Mouse (Mus musculus): ENCODE data around the gene Tekt2. TPM values are rescaled to one million over a fixed set of nuclear protein-coding genes. Genes with fewer than 3 reads are reported as not detected.

The Tekt2 gene
- polyA plus RNA-seq (2015; fragmentation: Illumina TruSeq; extraction: RNeasy Lipid Tissue Mini Kit (QIAGEN cat#74804); ENCODE audit: insufficient read depth, low read depth, low replicate concordance): 2.2 TPM

DNA sequence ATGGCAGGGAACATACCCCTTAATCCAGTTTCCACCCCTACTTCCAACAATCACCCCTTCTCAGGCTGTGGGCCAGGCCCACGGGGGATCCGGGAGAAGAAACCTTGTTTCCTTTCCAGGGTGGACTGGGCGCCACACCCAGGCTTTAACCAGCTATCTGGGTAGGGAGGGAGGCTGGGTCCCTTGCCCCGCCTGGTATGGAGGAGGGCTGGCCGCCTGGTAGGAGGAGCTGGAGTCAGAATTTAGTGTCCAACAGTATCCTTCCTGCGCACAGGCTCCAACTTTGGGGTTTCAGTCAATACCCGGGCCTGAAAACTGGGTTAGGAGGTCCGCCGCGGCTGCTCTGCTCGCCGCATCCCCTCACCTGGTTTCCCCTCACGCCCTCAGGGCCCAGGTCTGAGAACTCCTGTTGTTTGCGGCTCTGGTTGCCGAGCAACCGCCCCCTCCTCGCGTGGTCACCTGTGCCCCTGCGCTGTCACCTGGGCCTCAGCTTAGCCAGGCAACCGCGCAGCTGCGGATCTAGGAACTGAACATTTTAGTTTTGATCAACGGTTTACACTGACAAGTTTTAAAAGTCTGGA lies at the start of gene Tekt2:
Gene Tekt2 (minus strand): TSS at position 408 of the 581 bp plus-strand sequence.

DNA sequence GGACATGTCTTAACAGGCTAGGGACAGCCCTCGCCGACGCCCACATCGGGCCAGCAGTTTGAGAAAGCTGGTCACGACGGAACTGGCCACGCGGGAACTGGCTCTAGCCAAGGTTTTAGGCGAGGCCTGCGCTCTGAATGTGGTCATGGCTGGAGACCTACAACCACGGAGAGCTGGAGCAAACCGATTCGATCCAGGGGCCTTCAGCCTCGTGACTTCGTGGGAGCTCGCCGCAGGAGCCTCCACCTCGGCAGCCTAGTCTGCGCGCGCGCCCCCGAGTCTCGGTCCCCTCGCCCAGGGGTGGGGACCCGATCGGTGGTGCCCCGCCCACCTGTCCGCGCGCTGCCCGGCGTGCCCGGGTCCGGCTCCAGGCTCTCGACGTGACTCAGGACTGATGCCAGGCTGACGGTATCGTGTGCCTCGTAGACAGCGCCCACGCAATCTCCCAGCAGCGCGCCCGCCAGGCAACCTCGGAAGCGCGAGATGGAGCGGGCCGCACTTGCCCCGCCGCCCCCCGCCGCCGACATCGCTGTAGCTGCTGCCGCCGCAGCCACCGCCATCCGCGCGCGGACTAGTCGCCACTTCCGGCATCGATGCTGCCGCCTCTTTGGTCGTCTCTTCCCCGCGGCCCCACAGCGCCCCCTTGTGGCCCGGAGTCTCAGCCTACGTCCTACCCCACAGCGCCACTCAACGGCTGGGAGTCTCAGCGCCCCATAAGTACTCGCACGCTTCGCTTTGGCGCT lies 4.2 kb downstream of the Tekt2 start, which contains the start of gene Adprhl2:
Gene Adprhl2 (minus strand): TSS at position 593 of the 743 bp plus-strand sequence.

DNA sequence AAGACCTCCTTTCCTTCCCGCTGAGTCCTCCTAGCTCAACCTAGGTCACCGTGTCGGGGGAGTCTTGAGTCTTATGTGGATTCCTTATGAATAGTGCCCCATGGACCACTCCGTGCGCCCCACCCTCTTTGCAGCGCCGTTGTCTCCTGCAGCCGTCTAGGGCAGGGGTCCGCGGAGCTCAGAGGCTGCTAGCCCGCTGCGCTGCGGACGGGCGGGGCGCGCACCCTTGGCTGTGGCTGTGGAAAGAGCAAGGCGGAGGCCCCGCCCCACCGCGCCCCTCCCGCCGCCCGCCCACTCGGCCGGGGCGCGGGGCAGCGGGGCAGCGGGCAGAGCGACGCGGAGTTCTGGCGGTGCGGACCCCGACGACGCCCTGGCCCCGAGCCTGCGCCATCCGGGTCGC lies 39.0 kb downstream of the Tekt2 start, which contains the start of gene Col8a2:
Gene Col8a2 (plus strand): TSS at position 302 of the 400 bp plus-strand sequence.

Other genes starting within 250 kb of the Tekt2 start
- gene Lsm10, start 229.1 kb downstream of the Tekt2 start, polyA plus RNA-seq (2015; fragmentation: Illumina TruSeq; extraction: RNeasy Lipid Tissue Mini Kit (QIAGEN cat#74804); ENCODE audit: insufficient read depth, low read depth, low replicate concordance): 7.9 TPM
- gene Stk40, start 221.7 kb downstream of the Tekt2 start, polyA plus RNA-seq (2015; fragmentation: Illumina TruSeq; extraction: RNeasy Lipid Tissue Mini Kit (QIAGEN cat#74804); ENCODE audit: insufficient read depth, low read depth, low replicate concordance): 9.7 TPM
- 17.3 TPM for gene Eva1b, start 177.9 kb downstream of the Tekt2 start, polyA plus RNA-seq (2015; fragmentation: Illumina TruSeq; extraction: RNeasy Lipid Tissue Mini Kit (QIAGEN cat#74804); ENCODE audit: insufficient read depth, low read depth, low replicate concordance)
- 2.9 TPM for gene Sh3d21, start 162.2 kb downstream of the Tekt2 start, polyA plus RNA-seq (2015; fragmentation: Illumina TruSeq; extraction: RNeasy Lipid Tissue Mini Kit (QIAGEN cat#74804); ENCODE audit: insufficient read depth, low read depth, low replicate concordance)
- gene Thrap3, start 122.9 kb downstream of the Tekt2 start, polyA plus RNA-seq (2015; fragmentation: Illumina TruSeq; extraction: RNeasy Lipid Tissue Mini Kit (QIAGEN cat#74804); ENCODE audit: insufficient read depth, low read depth, low replicate concordance): 49.2 TPM
- gene Map7d1, start 69.3 kb downstream of the Tekt2 start, polyA plus RNA-seq (2015; fragmentation: Illumina TruSeq; extraction: RNeasy Lipid Tissue Mini Kit (QIAGEN cat#74804); ENCODE audit: insufficient read depth, low read depth, low replicate concordance): 12.6 TPM
- 13.9 TPM for gene Trappc3, start 63.4 kb downstream of the Tekt2 start, polyA plus RNA-seq (2015; fragmentation: Illumina TruSeq; extraction: RNeasy Lipid Tissue Mini Kit (QIAGEN cat#74804); ENCODE audit: insufficient read depth, low read depth, low replicate concordance)
- gene Col8a2, start 38.9 kb downstream of the Tekt2 start, polyA plus RNA-seq (2015; fragmentation: Illumina TruSeq; extraction: RNeasy Lipid Tissue Mini Kit (QIAGEN cat#74804); ENCODE audit: insufficient read depth, low read depth, low replicate concordance): 0.42 TPM
- 8.7 TPM for gene Adprhl2, start 4.0 kb downstream of the Tekt2 start, polyA plus RNA-seq (2015; fragmentation: Illumina TruSeq; extraction: RNeasy Lipid Tissue Mini Kit (QIAGEN cat#74804); ENCODE audit: insufficient read depth, low read depth, low replicate concordance)
- gene Ago3, start 103.9 kb upstream of the Tekt2 start, polyA plus RNA-seq (2015; fragmentation: Illumina TruSeq; extraction: RNeasy Lipid Tissue Mini Kit (QIAGEN cat#74804); ENCODE audit: insufficient read depth, low read depth, low replicate concordance): 2.9 TPM
- 3.5 TPM for gene Ago1, start 142.9 kb upstream of the Tekt2 start, polyA plus RNA-seq (2015; fragmentation: Illumina TruSeq; extraction: RNeasy Lipid Tissue Mini Kit (QIAGEN cat#74804); ENCODE audit: insufficient read depth, low read depth, low replicate concordance)
- 1.5 TPM for gene Ago4, start 207.8 kb upstream of the Tekt2 start, polyA plus RNA-seq (2015; fragmentation: Illumina TruSeq; extraction: RNeasy Lipid Tissue Mini Kit (QIAGEN cat#74804); ENCODE audit: insufficient read depth, low read depth, low replicate concordance)
- gene Clspn, start 231.2 kb upstream of the Tekt2 start, polyA plus RNA-seq (2015; fragmentation: Illumina TruSeq; extraction: RNeasy Lipid Tissue Mini Kit (QIAGEN cat#74804); ENCODE audit: insufficient read depth, low read depth, low replicate concordance): 0.26 TPM